Mouse (Mus musculus): ENCODE measurements at regions not wholly inside any gene's neighbourhood (a gene's known extent, or its start where the extent isn't known, plus 50 kb on each side); places are given as distances from the start of the nearest gene placed in this dataset.

DNA sequence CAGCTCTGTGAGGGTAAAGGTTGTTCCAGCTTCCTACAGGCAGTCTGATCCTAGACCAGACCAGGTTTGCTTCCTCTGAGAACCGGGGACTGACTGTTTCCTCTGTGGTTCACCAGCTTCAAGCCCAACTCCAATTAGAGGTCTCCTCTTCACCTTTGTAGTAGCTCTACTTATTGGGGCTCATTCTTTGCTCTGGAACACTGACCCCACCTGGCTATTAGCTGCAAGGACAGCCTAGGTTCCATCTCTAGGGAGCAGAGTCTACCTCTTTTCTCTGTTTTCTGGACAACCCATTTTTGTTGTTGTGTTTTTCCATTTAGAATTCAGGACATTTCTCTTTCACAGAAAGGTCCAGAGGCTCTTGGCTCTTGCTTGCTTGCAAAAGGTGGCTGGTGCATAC, 129.3 kb upstream of the Podxl start:
- TF ChIP-seq POLR2A (IDR thresholded peaks at IDR 0.05; ENCODE audit: borderline replicate concordance, extremely low read depth, insufficient read depth, insufficient read length, poor library complexity, severe bottlenecking) (no peak), CTCF (IDR thresholded peaks at IDR 0.05; ENCODE audit: borderline replicate concordance, extremely low read depth, insufficient read depth, insufficient read length) (peak; percentile 25; the same call in 1 of the 2 replicates)
- DNase-seq (ENCODE audit: low read depth): no peak

DNA sequence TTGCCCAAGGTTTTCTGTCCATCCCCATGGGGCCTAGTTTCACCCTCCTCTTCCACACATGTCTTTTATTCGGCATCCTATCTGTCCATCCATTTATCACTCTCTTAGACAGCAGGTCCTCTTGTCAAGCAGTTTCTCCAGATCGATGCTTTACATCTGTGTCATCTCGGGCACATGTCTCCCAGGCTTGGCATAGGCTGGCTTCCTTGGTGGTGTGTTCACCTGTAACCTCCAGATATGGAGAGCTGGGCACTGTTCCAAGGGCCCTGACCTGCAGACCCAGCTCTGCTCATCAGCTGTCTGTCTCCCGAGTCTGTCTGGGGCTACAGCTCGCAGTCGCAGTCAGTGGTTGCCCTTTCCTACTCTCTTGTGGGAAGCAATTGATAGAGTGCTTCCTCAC, 128.2 kb upstream of the Podxl start:
- TF ChIP-seq POLR2A (IDR thresholded peaks at IDR 0.05; ENCODE audit: borderline replicate concordance, extremely low read depth, insufficient read depth, insufficient read length, poor library complexity, severe bottlenecking) (no peak), CTCF (IDR thresholded peaks at IDR 0.05; ENCODE audit: borderline replicate concordance, extremely low read depth, insufficient read depth, insufficient read length) (no peak)
- no peak for DNase-seq (ENCODE audit: low read depth)

DNA sequence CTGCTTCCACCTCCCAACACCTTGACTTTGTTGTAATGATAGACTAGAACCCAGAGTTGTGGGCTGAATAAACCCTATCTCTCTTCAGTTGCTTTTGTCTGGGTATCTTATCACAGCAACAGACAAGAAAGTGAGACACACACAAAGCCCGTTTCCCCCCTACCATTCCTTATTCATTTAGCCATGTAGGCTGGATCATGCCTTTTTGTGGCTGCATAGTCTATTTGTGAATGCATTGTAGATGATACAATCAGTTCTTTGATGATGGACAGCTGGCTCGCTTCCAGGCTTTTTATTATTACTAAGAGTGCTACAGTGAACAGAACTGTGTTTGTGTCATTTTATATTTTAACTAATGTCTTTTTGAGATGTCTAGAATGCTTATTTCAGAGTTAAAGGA, 116.3 kb upstream of the Podxl start:
- TF ChIP-seq POLR2A (IDR thresholded peaks at IDR 0.05; ENCODE audit: borderline replicate concordance, extremely low read depth, insufficient read depth, insufficient read length, poor library complexity, severe bottlenecking): no peak
- DNase-seq (ENCODE audit: low read depth): peak; percentile 75

DNA sequence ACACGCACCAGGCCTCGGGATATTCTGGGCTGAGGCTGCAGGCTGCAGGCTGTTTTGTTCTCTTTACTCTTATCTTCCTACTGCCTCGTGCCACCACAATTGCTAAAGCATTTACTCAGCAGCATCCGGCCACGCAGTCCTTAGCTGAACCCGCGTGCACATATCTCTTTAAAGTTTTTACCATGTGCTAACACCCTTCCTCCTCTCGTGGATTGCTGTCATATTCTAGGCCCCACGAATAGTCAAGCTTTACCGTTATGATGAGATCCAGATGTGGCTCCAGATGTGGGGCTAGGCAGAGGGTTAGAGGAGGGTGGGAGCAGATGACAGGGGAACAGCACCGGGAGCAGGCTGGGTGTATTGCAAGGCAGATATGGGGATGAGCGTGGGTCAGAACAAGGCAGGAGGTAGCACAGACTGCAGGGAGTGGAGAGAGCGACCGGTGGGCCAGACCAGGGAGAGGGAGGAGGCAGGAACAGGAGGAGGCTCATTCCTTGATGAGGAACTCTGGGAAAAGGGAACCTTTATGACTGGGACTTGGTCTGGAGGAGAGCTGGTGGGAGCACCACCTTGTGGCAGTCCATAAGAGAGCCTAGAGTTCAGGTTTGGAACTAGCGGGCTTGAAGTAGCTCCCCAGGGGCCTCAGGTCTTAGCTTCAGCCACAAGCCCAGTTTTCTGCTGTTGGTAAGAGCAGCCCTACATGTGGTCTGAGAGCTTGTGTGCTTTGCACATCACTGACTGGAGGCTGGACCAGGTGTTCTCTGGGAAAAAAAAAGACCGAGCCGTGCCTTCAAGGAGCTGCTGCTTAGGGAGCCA, 102.1 kb upstream of the Podxl start:
- DNase-seq (ENCODE audit: low read depth): peak; percentile 19
- peak; percentile 17; the same call in 1 of the 2 replicates for TF ChIP-seq CTCF (IDR thresholded peaks at IDR 0.05; ENCODE audit: borderline replicate concordance, extremely low read depth, insufficient read depth, insufficient read length)
- TF ChIP-seq POLR2A (IDR thresholded peaks at IDR 0.05; ENCODE audit: borderline replicate concordance, extremely low read depth, insufficient read depth, insufficient read length, poor library complexity, severe bottlenecking): no peak

DNA sequence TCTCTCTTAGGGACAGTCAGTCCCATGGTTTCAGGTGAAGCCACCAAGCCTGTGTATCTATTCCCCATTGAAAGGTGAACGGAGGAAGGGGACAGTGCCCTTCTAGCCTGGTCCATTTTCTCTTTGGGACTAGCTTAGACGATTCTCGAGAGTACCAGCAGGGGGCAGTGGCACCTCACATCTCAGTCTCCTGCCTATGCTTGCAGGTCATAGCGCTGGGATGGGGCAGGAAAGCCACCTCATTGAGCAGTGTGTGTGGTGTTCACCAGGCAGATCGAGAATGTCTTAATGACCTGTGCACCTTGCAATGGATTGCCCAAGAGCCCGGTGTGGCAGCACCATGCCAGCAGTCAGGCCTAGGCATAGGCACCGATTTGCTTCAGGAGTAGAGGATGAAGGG, 100.7 kb upstream of the Podxl start:
- TF ChIP-seq CTCF (IDR thresholded peaks at IDR 0.05; ENCODE audit: borderline replicate concordance, extremely low read depth, insufficient read depth, insufficient read length) (peak; percentile 96), POLR2A (IDR thresholded peaks at IDR 0.05; ENCODE audit: borderline replicate concordance, extremely low read depth, insufficient read depth, insufficient read length, poor library complexity, severe bottlenecking) (no peak)
- DNase-seq (ENCODE audit: low read depth): peak; percentile 88

DNA sequence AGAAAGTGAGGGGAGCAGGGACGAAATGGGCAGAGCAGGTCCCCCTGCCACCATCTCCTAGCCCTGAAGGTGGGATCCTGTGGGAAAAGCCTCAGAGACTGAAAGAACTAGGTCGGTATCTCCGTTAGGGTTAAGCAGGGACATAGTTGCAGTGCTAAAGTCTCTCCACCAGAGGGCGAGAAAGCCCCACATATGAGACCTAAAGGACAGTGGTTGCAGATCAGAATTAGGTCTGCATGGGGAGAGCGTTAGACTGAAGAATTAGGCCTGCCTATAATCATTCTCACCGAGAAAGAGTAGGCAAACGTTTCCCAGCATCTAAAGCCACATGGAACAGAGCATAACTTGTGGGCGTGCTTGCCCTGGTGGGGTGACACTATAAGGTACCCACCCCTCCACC, 97.0 kb upstream of the Podxl start:
- TF ChIP-seq POLR2A (IDR thresholded peaks at IDR 0.05; ENCODE audit: borderline replicate concordance, extremely low read depth, insufficient read depth, insufficient read length, poor library complexity, severe bottlenecking) (no peak), CTCF (IDR thresholded peaks at IDR 0.05; ENCODE audit: borderline replicate concordance, extremely low read depth, insufficient read depth, insufficient read length) (peak; percentile 88)
- peak; percentile 85 for DNase-seq (ENCODE audit: low read depth)

DNA sequence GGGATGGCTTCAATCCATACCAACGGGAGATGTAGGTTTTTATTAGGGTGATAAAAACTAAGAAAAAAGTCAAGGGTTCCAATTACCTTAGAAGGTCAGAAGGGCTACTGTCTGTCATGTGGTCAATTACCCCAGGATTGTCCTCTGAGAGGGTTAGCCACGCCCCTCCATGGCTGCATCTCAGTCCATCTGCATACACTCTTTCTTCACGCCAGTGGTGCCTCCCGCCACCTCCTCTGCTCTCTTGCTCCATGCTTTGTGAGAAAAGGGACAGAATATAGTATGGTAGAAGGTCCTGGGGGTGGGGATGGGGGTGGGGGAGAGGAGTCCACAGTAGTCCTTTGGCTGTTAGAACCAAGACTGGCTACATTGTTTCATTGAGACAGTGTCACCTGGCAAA, 96.1 kb upstream of the Podxl start:
- TF ChIP-seq POLR2A (IDR thresholded peaks at IDR 0.05; ENCODE audit: borderline replicate concordance, extremely low read depth, insufficient read depth, insufficient read length, poor library complexity, severe bottlenecking) (no peak), CTCF (IDR thresholded peaks at IDR 0.05; ENCODE audit: borderline replicate concordance, extremely low read depth, insufficient read depth, insufficient read length) (no peak)
- DNase-seq (ENCODE audit: low read depth): no peak

DNA sequence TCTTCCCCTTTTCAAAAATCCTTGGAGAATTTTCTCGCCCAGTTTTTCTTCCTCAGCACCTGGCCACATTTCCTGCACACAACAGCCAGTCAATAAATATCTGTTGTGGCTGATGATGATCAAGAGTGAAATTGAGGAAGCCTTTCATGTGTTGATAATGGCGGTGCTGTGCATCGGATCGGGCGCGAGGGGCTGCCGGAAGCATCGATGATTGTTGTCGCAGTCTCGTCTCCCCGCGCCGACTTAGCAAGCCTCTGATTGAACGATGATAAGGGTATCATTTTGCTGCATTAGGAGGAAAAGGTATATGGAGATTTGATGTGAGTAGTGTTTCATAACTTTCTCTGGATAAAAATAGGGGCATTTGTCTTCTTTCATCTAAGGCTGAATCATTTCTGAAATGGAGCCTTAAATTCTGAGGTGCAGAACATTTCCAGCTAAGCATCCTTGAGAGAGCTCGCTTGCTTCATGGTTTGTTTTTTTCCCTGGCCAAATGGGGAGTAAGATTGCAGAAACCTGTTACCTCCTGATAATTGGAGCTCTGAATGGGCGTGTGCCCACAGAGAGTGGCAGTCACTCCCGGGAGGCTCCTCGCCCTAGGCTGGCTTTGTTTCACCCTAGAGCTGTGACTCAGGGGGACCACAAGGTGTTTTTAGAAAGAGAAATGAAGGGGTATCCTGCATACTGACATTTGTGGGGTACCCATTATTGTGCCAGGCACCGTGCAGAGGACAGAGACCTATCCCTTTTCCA, 94.8 kb upstream of the Podxl start:
- no peak for DNase-seq (ENCODE audit: low read depth)
- no peak for TF ChIP-seq CTCF (IDR thresholded peaks at IDR 0.05; ENCODE audit: borderline replicate concordance, extremely low read depth, insufficient read depth, insufficient read length)
- no peak for TF ChIP-seq POLR2A (IDR thresholded peaks at IDR 0.05; ENCODE audit: borderline replicate concordance, extremely low read depth, insufficient read depth, insufficient read length, poor library complexity, severe bottlenecking)

DNA sequence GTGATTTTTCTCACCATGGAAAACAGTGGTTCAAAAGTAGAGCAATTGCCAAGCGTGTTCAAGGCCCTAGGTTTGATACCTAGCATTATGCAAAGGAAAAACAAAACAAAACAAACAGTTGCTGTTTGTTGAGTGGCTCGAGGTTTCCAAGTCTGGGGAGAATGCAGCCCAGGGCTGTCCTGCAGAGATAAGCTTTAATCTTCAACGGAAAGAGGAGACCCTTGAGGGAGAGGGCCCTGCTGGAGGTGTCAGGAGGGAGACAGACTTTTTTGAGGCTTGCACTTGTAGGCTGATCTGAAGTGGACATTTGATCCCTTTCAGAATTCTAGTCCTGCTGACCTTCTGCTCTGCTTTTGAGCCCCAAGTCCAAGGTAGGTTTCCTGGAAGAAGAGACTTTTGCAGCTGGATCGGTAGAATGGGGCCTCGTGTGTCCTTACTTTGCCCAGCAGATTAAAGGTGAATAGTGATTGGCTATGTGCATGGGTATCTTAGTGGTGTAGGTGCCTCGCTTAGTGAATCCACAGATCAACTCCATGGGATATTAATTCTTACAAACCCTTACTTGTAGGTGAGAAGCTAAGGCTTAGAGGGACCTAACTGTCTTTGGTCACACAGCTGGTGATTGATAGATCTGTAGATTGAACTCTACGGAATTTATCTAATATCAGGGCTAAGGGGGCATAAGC, 87.2 kb upstream of the Podxl start:
- TF ChIP-seq POLR2A (IDR thresholded peaks at IDR 0.05; ENCODE audit: borderline replicate concordance, extremely low read depth, insufficient read depth, insufficient read length, poor library complexity, severe bottlenecking): no peak
- no peak for TF ChIP-seq CTCF (IDR thresholded peaks at IDR 0.05; ENCODE audit: borderline replicate concordance, extremely low read depth, insufficient read depth, insufficient read length)
- no peak for DNase-seq (ENCODE audit: low read depth)

DNA sequence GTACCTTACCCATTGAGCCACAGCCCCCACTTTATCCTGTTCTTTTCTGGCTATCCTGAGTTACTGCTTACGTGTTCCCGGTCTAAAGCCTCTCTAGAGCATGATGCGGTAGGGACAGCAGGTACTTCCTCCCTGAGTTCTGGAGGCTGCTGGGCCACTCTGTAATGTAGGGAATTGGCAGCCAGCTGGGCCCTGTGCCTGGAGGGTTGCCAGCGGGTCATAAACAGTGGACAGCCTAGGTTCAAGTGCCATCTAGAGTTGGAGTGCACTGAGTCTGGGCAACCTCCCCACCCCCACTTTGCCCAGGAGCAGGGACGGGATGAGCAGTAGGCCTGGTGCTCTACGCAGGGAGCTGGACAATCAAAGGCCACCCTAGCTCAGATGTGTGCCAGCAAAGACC, 81.5 kb upstream of the Podxl start:
- TF ChIP-seq CTCF (IDR thresholded peaks at IDR 0.05; ENCODE audit: borderline replicate concordance, extremely low read depth, insufficient read depth, insufficient read length) (no peak), POLR2A (IDR thresholded peaks at IDR 0.05; ENCODE audit: borderline replicate concordance, extremely low read depth, insufficient read depth, insufficient read length, poor library complexity, severe bottlenecking) (no peak)
- DNase-seq (ENCODE audit: low read depth): no peak

DNA sequence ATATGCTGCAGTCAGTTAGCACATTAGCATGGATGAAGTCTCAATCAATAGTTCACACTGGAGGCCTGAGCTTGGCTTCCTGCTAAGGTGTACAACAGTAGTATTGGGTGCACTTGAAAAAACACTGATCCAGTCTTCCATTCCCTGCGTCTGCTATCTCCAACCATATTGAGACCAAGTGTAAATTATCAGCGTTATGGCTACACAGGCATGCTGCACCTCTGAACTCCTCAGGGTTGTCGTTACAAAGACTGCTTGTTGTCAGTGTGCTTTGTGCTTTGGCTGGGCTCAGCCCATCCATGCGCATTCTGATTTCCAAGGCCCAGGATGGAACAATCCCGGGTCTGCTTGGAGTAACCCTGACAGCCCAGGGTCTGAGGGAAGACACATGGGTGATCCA, 80.7 kb upstream of the Podxl start:
- no peak for TF ChIP-seq POLR2A (IDR thresholded peaks at IDR 0.05; ENCODE audit: borderline replicate concordance, extremely low read depth, insufficient read depth, insufficient read length, poor library complexity, severe bottlenecking)
- no peak for TF ChIP-seq CTCF (IDR thresholded peaks at IDR 0.05; ENCODE audit: borderline replicate concordance, extremely low read depth, insufficient read depth, insufficient read length)

More for the DNA sequence above, 80.7 kb upstream of the Podxl start:
- DNase-seq (ENCODE audit: low read depth): no peak
